ENCODE assay signal across 8 mouse cellular contexts in the genomic region with DNA sequence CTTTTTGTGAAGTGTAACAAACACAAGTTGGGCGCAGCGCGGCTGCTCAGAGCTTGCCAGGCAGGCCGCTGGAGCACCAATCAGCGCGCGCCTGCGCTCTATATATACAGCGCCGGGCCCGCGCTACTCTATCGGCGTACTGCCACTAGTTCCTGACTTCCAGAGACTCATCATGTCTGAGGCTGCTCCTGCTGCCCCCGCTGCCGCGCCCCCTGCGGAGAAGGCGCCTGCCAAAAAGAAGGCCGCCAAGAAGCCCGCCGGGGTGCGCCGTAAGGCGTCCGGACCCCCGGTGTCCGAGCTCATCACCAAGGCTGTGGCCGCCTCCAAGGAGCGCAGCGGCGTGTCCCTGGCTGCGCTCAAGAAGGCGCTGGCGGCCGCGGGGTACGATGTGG. TPM values are rescaled to one million over a fixed set of nuclear protein-coding genes. Genes with fewer than 3 reads are reported as not detected.
DNase-seq lines count a peak whose midpoint lies in the region; ATAC-seq and TF ChIP-seq lines count a peak whose summit lies in the region.

A gene (plus strand): TSS at position 132 of the 392 bp plus-strand sequence.

- no peak for TF ChIP-seq EP300 in ES-Bruce4 (IDR thresholded peaks at IDR 0.05; ENCODE audit: insufficient read depth, low read depth, low read length)
- no peak for TF ChIP-seq EP300 in liver, postnatal 0 days (IDR thresholded peaks at IDR 0.05; ENCODE audit: low read depth)

- H3K4me1 ChIP-seq in ES-Bruce4 (ENCODE audit: control insufficient read depth, insufficient read depth, low read length): no peaks in the 10 kb centered on the region
- peaks cover 6% of the 10 kb centered on the region; the same call in 1 of the 2 replicates for H3K4me1 ChIP-seq in forebrain, embryonic 14.5 days (ENCODE audit: control insufficient read depth, insufficient read depth, low read length)
- peaks cover 5% of the 10 kb centered on the region; the same call in 1 of the 2 replicates for H3K4me1 ChIP-seq in liver, postnatal 0 days (ENCODE audit: insufficient read depth)
- peaks cover 28% of the 10 kb centered on the region for H3K4me1 ChIP-seq in neural tube, embryonic 13.5 days (replicated peaks)

- peak; percentile 98 for TF ChIP-seq POLR2A in ES-Bruce4 (IDR thresholded peaks at IDR 0.05; ENCODE audit: insufficient read depth, low read length)

- no peaks in the 10 kb centered on the region for H3K9me3 ChIP-seq in ES-Bruce4 (replicated peaks; ENCODE audit: control insufficient read depth, insufficient read depth, low read length, poor library complexity, severe bottlenecking)
- H3K9me3 ChIP-seq in forebrain, embryonic 14.5 days (replicated peaks; ENCODE audit: control insufficient read depth, low read length): no peaks in the 10 kb centered on the region
- H3K9me3 ChIP-seq in liver, postnatal 0 days (ENCODE audit: low read length): no peaks in the 10 kb centered on the region
- no peaks in the 10 kb centered on the region for H3K9me3 ChIP-seq in neural tube, embryonic 13.5 days

- H3K4me2 ChIP-seq in forebrain, embryonic 14.5 days (ENCODE audit: low read length): peak within 1 kb of the TSS; percentile 77
- H3K4me2 ChIP-seq in liver, postnatal 0 days (ENCODE audit: low read depth, low read length): peak within 1 kb of the TSS; percentile 86
- peak within 1 kb of the TSS; percentile 98 for H3K4me2 ChIP-seq in neural tube, embryonic 13.5 days

- peak within 1 kb of the TSS; percentile 74 for H3K4me3 ChIP-seq in ES-Bruce4 (ENCODE audit: low read depth, low read length)
- H3K4me3 ChIP-seq in forebrain, embryonic 14.5 days (ENCODE audit: low read depth, low read length): peak within 1 kb of the TSS; percentile 44
- H3K4me3 ChIP-seq in liver, postnatal 0 days (ENCODE audit: low read depth, low read length): peak within 1 kb of the TSS; percentile 72
- peak within 1 kb of the TSS; percentile 48 for H3K4me3 ChIP-seq in neural tube, embryonic 13.5 days

- H3K27ac ChIP-seq in ES-Bruce4 (ENCODE audit: insufficient read depth, low read length): peak within 1 kb of the TSS; percentile 90
- peak within 1 kb of the TSS; percentile 95 for H3K27ac ChIP-seq in forebrain, embryonic 14.5 days (ENCODE audit: low read depth, low read length)
- H3K27ac ChIP-seq in liver, postnatal 0 days (ENCODE audit: low read depth): peak within 1 kb of the TSS; percentile 100
- peak within 1 kb of the TSS; percentile 90 for H3K27ac ChIP-seq in neural tube, embryonic 13.5 days (replicated peaks)

- DNase-seq in cerebellum, adult 11 months: peak; percentile 74
- peak; percentile 96 for DNase-seq in forebrain, embryonic 14.5 days (ENCODE audit: low spot score)
- DNase-seq in heart, postnatal 10 days: peak; percentile 94 to 96
- no peak for DNase-seq in large intestine, adult 2 months (ENCODE audit: low read depth, low spot score)
- peak; percentile 96 for DNase-seq in liver, postnatal 0 days
- peak; percentile 77 for DNase-seq in telencephalon, adult 2 months (ENCODE audit: low read depth, low spot score)

- no peaks in the 10 kb centered on the region for H3K36me3 ChIP-seq in ES-Bruce4 (ENCODE audit: control insufficient read depth, insufficient read depth, low read length, poor library complexity, severe bottlenecking)
- H3K36me3 ChIP-seq in forebrain, embryonic 14.5 days (ENCODE audit: control insufficient read depth, insufficient read depth, low read length): no peaks in the 10 kb centered on the region
- no peaks in the 10 kb centered on the region for H3K36me3 ChIP-seq in liver, postnatal 0 days (replicated peaks; ENCODE audit: insufficient read depth, low read length)
- H3K36me3 ChIP-seq in neural tube, embryonic 13.5 days: no peaks in the 10 kb centered on the region

- H3K9ac ChIP-seq in ES-Bruce4 (ENCODE audit: low read depth, poor library complexity, severe bottlenecking): peak within 1 kb of the TSS; percentile 85
- H3K9ac ChIP-seq in forebrain, embryonic 14.5 days (ENCODE audit: low read length): peak within 1 kb of the TSS; percentile 76
- H3K9ac ChIP-seq in liver, postnatal 0 days (replicated peaks): peak within 1 kb of the TSS; percentile 99
- H3K9ac ChIP-seq in neural tube, embryonic 13.5 days: peak within 1 kb of the TSS; percentile 78

- intact Hi-C loops in heart, postnatal 10 days (cut with DNase I): loop anchor here (5.0 to 10.0 kb wide), 3 partner anchors 54 to 306 kb away; a partner anchor contains a TSS

- no peaks in the 10 kb centered on the region for H3K27me3 ChIP-seq in ES-Bruce4 (ENCODE audit: control insufficient read depth, insufficient read depth, low read length, poor library complexity, severe bottlenecking)
- no peaks in the 10 kb centered on the region for H3K27me3 ChIP-seq in forebrain, embryonic 14.5 days (replicated peaks; ENCODE audit: control insufficient read depth, insufficient read depth, low read length)
- H3K27me3 ChIP-seq in liver, postnatal 0 days (ENCODE audit: insufficient read depth, low read length): no peaks in the 10 kb centered on the region
- H3K27me3 ChIP-seq in neural tube, embryonic 13.5 days: no peaks in the 10 kb centered on the region

- ATAC-seq in forebrain, embryonic 14.5 days: peak; percentile 97
- ATAC-seq in liver, postnatal 0 days: peak; percentile 81
- peak; percentile 95 for ATAC-seq in neural tube, embryonic 13.5 days (ENCODE audit: low read depth)

- TF ChIP-seq CTCF in ES-Bruce4 (IDR thresholded peaks at IDR 0.05; ENCODE audit: low read depth, low read length): no peak
- peak; percentile 39; the same call in 1 of the 2 replicates for TF ChIP-seq CTCF in liver, postnatal 0 days (IDR thresholded peaks at IDR 0.05; ENCODE audit: low read depth)

- WGBS in forebrain, embryonic 14.5 days: under 1% methylated on average over 31 of the region's 38 CpGs
- under 1% methylated on average over 38 of the region's 38 CpGs for WGBS in large intestine, adult 2 months
- WGBS in liver, postnatal 0 days (ENCODE audit: insufficient replicate concordance): 0% methylated on average over 31 of the region's 38 CpGs
- WGBS in neural tube, embryonic 13.5 days: under 1% methylated on average over 38 of the region's 38 CpGs

RNA-seq across cellular contexts. Expression of the gene that starts here (rescaled TPM):
- 10.8 and 13.3 TPM in 2 replicates for polyA plus RNA-seq in ES-Bruce4 (2011; ENCODE audit: insufficient read depth, insufficient read length, low read depth, missing spikeins)
- polyA plus RNA-seq in forebrain, embryonic 14.5 days (2014; fragmentation: Nextera tagmentation; extraction: Ambion mirVana): 16.9 and 25.2 TPM in 2 replicates
- 100 to 1,000 TPM; 299 to 383 TPM for total RNA-seq in heart, postnatal 10 days (2021)
- polyA plus RNA-seq in large intestine, adult 2 months (2012; rRNA removed): 50.3 and 59.2 TPM in 2 replicates
- polyA plus RNA-seq in liver, postnatal 0 days (2015; fragmentation: Nextera tagmentation; extraction: Ambion mirVana): 69.6 and 74.1 TPM in 2 replicates
- 12.5 and 13.1 TPM in 2 replicates for polyA plus RNA-seq in neural tube, embryonic 13.5 days (2015; fragmentation: Nextera tagmentation; extraction: Ambion mirVana)
